Mouse (Mus musculus): ENCODE measurements at regions not wholly inside any gene's neighbourhood (a gene's known extent, or its start where the extent isn't known, plus 50 kb on each side); places are given as distances from the start of the nearest gene placed in this dataset.

GRCm38 (mm10) chr9:32998323-32998722, 362.3 kb downstream of the Ets1 start:
- TF ChIP-seq POLR2AphosphoS2 (IDR thresholded peaks at IDR 0.05; ENCODE audit: insufficient read length, low read depth) (no peak), MAX (IDR thresholded peaks at IDR 0.05; ENCODE audit: low read depth) (no peak), TCF12 (IDR thresholded peaks at IDR 0.05; ENCODE audit: insufficient read depth, poor library complexity, severe bottlenecking) (no peak), POLR2A (IDR thresholded peaks at IDR 0.05; ENCODE audit: insufficient read length, low read depth) (no peak), CEBPB (IDR thresholded peaks at IDR 0.05; ENCODE audit: insufficient read depth, poor library complexity, severe bottlenecking) (no peak), E2F4 (IDR thresholded peaks at IDR 0.05; ENCODE audit: insufficient read depth) (no peak)
